Mouse (Mus musculus) cerebellum, adult 2 months (tissue): Measurements from ENCODE around the gene Snrpd2.

ENCODE experiments used
- CTCF ChIP-seq: fragments of 200-500 bp; IDR thresholded peaks from 2 replicates; pipeline ENCODE4 v1.5.1; 2011; ENCODE audit warnings: low read depth, mild to moderate bottlenecking, control low read depth, low read length, moderate library complexity, borderline replicate concordance; ENCODE audit not compliant: insufficient read depth
- POLR2A ChIP-seq: fragments of 200-500 bp; IDR thresholded peaks from 2 replicates; pipeline ENCODE4 v1.6.1; 2011; ENCODE audit warnings: low read length, control low read depth, borderline replicate concordance; ENCODE audit not compliant: insufficient read depth

DNA sequence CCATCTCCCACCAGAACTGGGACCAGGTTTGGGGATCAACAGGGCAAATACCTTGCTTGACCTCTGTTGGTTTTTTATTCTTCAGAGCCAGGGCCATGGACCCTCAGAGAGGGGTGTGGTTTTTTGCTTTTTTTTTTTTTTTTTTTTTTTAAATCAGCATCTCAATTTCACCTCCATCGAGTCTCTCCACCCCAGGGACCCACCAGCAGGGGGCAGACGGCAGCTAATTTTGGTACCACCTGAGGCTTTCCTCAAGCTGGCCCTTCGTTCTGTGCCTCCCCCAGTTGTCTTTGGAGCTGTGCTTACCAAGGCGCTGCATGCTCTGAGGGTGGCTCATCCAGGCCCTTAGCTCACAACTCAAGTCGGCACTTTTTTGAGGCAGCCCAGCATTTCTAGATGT is 12.1 kb upstream of the Snrpd2 start:
- TF ChIP-seq CTCF (peak; percentile 36; the same call in 1 of the 2 replicates), POLR2A (no peak)
